Mouse (Mus musculus): ENCODE results near the gene Rhbdl1.

The Rhbdl1 gene

GRCm38 (mm10) chr17:25837076-25837410 lies at the start of gene Rhbdl1:
TSS of gene Rhbdl1 (minus strand) at chr17:25837295.
- WGBS, result 3% methylated on average over 29 of the region's 29 CpGs

- WGBS, result 50% methylated on average over 4 of the region's 4 CpGs
Measured at GRCm38 (mm10) chr17:25885636-25886035, 48.5 kb upstream of the Rhbdl1 start.

DNA sequence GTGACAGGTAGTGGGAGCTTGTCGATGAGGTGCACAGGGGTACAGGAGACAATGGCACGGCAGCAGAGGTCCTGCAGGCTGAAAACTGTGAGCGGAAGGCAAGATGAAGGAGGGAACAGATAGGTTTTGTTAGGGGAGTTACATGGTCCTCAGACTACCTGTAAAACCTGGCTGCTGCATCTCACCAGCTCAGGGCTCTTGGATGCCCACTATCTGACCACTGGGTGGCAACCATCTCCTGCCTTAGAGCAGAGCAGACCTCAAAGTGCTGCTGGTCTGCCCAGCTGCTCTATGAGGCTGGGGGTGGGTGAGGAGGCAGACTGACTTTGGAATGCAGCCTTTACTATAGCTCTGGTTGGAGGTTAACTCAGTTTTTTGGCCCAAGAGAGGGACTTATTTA lies 46.7 kb upstream of the Rhbdl1 start:
- 91% methylated on average over 3 of the region's 3 CpGs for WGBS

GRCm38 (mm10) chr17:25883268-25883667 lies 46.2 kb upstream of the Rhbdl1 start:
- 80% methylated on average over 8 of the region's 8 CpGs for WGBS

- 69% methylated on average over 5 of the region's 5 CpGs for WGBS
Measured at GRCm38 (mm10) chr17:25882306-25882705, 45.2 kb upstream of the Rhbdl1 start.

GRCm38 (mm10) chr17:25881691-25882090 lies 44.6 kb upstream of the Rhbdl1 start:
- 45% methylated on average over 4 of the region's 4 CpGs for WGBS

GRCm38 (mm10) chr17:25880913-25881641 lies 44.0 kb upstream of the Rhbdl1 start:
- WGBS, result 25% methylated on average over 5 of the region's 5 CpGs

DNA sequence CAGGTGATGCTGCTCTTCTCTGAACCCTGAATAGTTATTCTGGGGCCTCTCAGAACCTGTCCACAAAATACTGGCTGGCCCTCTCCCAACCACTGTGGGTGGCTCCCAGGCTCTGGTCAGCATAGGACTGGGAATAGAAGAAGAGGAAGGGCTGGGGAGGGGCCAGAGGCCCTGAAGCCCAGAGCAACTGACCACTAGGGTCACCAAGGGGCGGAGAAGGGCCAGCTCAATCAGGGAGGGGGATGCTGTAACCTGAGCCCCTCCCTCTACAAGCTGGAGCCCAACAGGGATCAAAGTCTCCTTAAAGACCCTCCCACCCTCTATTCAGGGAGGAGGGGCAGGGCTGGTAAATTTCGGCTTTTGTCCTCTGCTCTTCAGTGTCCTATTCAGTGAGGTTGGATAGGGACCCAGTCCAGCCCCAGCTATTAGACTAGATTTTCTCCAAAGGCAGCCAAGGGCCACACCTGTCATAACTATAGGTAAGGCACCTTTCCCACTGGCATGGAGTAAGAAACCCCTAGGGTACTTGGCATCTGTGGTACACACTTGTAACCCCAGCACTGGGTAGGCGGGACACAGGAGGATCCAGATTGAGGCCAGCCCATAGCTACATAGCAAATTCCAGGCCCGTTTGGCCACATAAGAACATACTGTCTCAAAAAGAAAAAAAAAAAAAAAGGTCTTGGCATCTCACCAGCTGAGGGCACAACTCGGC lies 43.3 kb upstream of the Rhbdl1 start, which contains the start of gene Wfikkn1:
Gene Wfikkn1 (minus strand): TSS at position 663 of the 715 bp plus-strand sequence.
- WGBS, result 34% methylated on average over 5 of the region's 5 CpGs

- 74% methylated on average over 8 of the region's 8 CpGs for WGBS
Measured at GRCm38 (mm10) chr17:25879750-25880149, 42.7 kb upstream of the Rhbdl1 start.

GRCm38 (mm10) chr17:25879261-25879660 lies 42.2 kb upstream of the Rhbdl1 start:
- 47% methylated on average over 4 of the region's 4 CpGs for WGBS

DNA sequence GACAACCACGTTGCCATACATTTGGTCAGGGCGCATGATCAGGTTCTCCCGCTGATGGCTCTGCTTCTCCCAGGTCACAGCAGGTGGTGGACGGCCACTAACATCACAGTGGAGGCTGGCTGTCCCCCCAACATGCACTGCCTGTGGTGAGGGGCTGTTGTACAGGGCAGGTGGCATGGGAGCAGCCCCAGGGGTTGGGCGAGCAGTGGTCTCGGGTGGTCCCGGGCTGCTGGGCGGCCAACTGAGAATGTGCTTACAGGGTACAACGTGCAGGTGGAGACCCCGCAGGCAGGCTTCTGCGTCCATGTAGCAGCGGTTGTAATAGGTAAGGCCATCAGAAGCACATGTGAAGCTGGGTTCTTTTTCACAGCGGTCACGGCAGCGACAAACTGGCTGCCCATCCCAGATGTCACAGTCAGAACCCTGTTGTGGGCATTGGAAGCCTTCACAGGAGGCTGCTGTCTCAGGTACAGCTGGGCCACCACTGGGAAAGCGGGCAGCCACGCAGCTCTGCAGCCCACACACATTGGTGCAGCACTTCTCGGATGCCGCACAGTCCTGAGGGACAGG lies 41.6 kb upstream of the Rhbdl1 start:
- 89% methylated on average over 19 of the region's 19 CpGs for WGBS

- WGBS, result 90% methylated on average over 32 of the region's 32 CpGs
Measured at GRCm38 (mm10) chr17:25877741-25878610, 40.9 kb upstream of the Rhbdl1 start.

GRCm38 (mm10) chr17:25877025-25877424 lies 39.9 kb upstream of the Rhbdl1 start:
- WGBS, result 78% methylated on average over 3 of the region's 3 CpGs

DNA sequence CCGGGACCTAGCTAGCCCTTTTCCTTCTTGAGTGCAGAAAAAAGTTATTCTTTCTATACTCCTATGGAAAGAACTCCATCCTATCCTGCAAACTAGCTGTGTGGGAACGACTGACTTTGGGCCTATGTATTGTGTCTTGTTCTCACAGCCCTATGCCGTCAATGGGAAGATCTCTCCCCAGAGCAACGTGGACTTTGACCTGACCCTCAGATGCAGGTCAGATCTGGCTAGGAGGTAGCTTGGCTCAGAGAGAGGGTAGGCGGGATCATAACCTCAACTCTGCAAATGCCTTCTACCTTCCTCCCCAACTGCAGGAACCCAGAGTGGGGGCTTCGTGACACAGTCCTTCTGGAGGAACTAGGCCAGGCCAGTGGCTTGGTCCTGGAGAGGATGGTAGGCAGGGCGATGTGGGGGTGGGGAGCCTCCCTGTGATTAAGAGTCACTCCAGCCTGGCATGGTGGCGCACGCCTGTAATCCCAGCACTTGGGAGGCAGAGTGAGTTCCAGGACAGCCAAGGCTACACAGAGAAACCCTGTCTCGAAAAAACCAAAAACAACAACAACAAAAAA lies 39.3 kb upstream of the Rhbdl1 start:
- WGBS, result 57% methylated on average over 10 of the region's 10 CpGs

GRCm38 (mm10) chr17:25875171-25876136 lies 38.4 kb upstream of the Rhbdl1 start:
- WGBS, result under 1% methylated on average over 59 of the region's 59 CpGs

GRCm38 (mm10) chr17:25874721-25875170 lies 37.7 kb upstream of the Rhbdl1 start, which contains the start of gene Mettl26:
TSS of gene Mettl26 (plus strand) at chr17:25875074.
- under 1% methylated on average over 25 of the region's 25 CpGs for WGBS

GRCm38 (mm10) chr17:25874148-25874720 lies 37.1 kb upstream of the Rhbdl1 start:
- 9% methylated on average over 14 of the region's 14 CpGs for WGBS

- 79% methylated on average over 11 of the region's 11 CpGs for WGBS
Measured at GRCm38 (mm10) chr17:25873405-25874147, 36.5 kb upstream of the Rhbdl1 start.

GRCm38 (mm10) chr17:25872676-25873075 lies 35.6 kb upstream of the Rhbdl1 start:
- 94% methylated on average over 3 of the region's 3 CpGs for WGBS
